Mouse (Mus musculus) cerebellum, postnatal 4 days (tissue): ENCODE results near the gene Umodl1.

Experiments used
- DNase-seq, 2 experiments: peaks; one replicate each; pipeline ENCODE4 v3.0.0; 2022; ENCODE audit warnings: low spot score in 2 of 2, mixed read lengths in 1 of 2

The Umodl1 gene

GRCm38 (mm10) chr17:31037331-31037730 lies 82.9 kb downstream of the Umodl1 start:
- no peak for DNase-seq

- DNase-seq, result no peak
Observed at GRCm38 (mm10) chr17:31038381-31038780, 83.9 kb downstream of the Umodl1 start.

- no peak for DNase-seq
Observed at GRCm38 (mm10) chr17:31039626-31040025, 85.2 kb downstream of the Umodl1 start.

GRCm38 (mm10) chr17:31040421-31040820 lies 86.0 kb downstream of the Umodl1 start:
- DNase-seq, result no peak

- DNase-seq, result no peak
Observed at GRCm38 (mm10) chr17:31042751-31043150, 88.3 kb downstream of the Umodl1 start.

- peak; percentile 47 to 75 for DNase-seq
Observed at GRCm38 (mm10) chr17:31057151-31057890, 102.9 kb downstream of the Umodl1 start, which contains the start of gene Abcg1. Abcg1 (plus strand) TSS chr17:31057675.

GRCm38 (mm10) chr17:31057891-31058744 lies 103.7 kb downstream of the Umodl1 start:
- peak in 1 of 2 experiments; percentile 20 for DNase-seq

GRCm38 (mm10) chr17:31058745-31059085 lies 104.3 kb downstream of the Umodl1 start:
- DNase-seq, result peak in 1 of 2 experiments; percentile 37

- DNase-seq, result no peak
Observed at GRCm38 (mm10) chr17:31060196-31060587, 105.8 kb downstream of the Umodl1 start.
